Mouse (Mus musculus): ENCODE results near the gene Nlgn2.

DNA sequence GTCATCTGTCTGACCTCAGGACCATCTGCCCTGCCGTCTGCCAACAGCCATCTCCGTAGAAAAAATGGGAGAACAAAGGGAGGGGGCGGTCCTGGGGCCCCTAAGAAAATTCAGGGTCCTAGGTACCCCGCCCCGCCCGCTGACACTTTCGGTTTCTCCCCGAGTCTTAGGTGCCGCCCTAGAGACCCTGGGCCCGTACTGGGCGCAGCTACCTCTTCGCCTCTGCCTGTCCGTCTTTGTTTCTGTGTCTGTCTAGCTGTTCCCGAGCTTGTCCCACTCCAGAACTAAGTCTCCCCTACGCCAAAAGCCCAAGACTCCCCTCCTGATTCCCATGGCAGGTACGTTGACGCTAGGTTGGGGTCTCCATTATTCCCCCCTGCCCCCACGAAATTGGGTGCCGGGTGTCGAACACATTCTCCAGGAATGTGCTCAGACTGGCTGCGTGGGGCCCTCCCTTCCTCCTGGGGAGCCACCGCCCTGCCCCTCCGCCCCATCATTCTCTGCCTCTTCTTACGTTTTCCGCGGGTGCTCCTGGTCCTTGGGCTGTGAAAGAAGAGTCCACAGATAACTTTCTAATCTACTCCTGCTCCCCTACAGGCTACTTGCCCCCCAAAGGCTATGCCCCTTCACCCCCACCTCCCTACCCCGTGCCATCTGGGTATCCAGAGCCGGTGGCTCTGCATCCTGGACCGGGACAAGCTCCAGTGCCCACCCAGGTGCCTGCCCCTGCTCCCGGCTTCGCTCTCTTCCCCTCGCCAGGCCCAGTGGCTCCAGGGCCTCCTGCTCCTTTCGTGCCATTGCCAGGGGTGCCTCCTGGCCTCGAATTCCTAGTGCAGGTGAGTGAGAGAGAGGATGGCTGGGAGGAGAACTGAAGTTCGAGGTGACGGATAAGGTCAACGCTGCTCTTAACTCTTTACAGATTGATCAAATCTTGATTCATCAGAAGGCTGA lies 9.4 kb upstream of the Nlgn2 start:
- TF ChIP-seq CTCF (IDR thresholded peaks at IDR 0.05; ENCODE audit: borderline replicate concordance, control insufficient read depth, extremely low read depth, insufficient read depth, low read length, poor library complexity): no peak
- TF ChIP-seq POLR2A (IDR thresholded peaks at IDR 0.05; ENCODE audit: control insufficient read depth, extremely low read depth, insufficient read depth, low read length, poor library complexity): 0 out of 2 replicates have a peak, but pooled peaks have one; percentile 7

All from thymus, adult 2 months (tissue).